Mouse (Mus musculus): ENCODE results near the gene Hmgb3. TPM values are rescaled to one million over a fixed set of nuclear protein-coding genes. Genes with fewer than 3 reads are reported as not detected.

Gene Hmgb3
- total and polyA plus RNA-seq, 2 experiments from 2014 or later = 181 to 460 TPM

DNA sequence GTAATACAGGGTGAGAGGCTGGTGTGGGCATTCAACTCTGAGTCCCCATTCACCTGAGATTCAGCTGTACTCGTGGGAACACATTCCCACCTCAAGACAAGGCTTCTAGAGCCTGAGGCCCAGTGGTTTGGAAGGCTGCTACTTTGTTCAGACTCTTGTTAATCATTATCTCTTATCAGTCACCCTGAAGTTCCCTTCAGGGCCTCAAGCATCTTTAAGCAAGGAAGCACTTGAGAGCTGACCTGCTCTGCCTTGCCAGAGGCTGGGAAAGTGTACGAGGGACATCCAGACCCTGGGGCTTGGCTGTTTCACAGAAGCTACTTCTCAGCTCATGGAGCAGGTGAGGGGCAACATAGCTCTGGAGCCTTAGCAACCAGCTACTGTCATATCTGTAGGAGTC lies 19.8 kb downstream of the Hmgb3 start:
- no peak overlapping the region for H3K9ac ChIP-seq
- WGBS = 55% methylated on average over 2 of the region's 2 CpGs

DNA sequence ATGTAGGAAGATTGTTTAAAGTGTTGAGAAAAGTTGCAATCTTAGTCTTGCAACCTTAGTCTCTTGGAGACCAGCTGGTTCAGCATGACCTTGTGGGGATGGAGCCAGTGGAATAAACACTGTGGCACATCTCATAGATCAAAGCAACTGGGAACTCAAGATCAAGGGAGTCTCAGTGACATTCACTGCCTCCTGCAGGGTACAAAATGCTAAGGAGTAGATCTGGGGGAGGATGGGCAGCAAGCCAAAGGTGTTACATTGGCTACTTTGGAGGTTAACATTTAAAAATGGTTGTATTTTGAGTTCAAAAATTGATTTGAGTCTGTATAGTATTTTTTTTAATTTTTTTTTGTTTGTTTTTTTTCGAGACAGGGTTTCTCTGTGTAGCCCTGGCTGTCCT lies 33.5 kb downstream of the Hmgb3 start:
- no peak overlapping the region for H3K9ac ChIP-seq
- TF ChIP-seq CTCF (IDR thresholded peaks at IDR 0.05; ENCODE audit: low read depth) = no peak
- 61% methylated on average over 1 of the region's 1 CpGs for WGBS
- H3K4me3 ChIP-seq (ENCODE audit: low read depth, low read length) = no peak overlapping the region
- ATAC-seq (no peak), DNase-seq (no peak)
- no peaks in the 10 kb centered on the region for H3K36me3 ChIP-seq (ENCODE audit: insufficient read depth)
- H3K27me3 ChIP-seq (ENCODE audit: insufficient read depth, low read length) = no peaks in the 10 kb centered on the region
- no peak overlapping the region for H3K4me2 ChIP-seq (ENCODE audit: low read depth)
- no peaks in the 10 kb centered on the region for H3K4me1 ChIP-seq (ENCODE audit: insufficient read depth)
- H3K9me3 ChIP-seq (ENCODE audit: low read length) = no peaks in the 10 kb centered on the region
- H3K27ac ChIP-seq (ENCODE audit: low read depth, low read length) = no peak overlapping the region

More for the DNA sequence above, 19.8 kb downstream of the Hmgb3 start:
- Histone ChIP-seq H3K4me2 (ENCODE audit: low read depth) (no peak overlapping the region), H3K9me3 (ENCODE audit: low read length) (no peaks in the 10 kb centered on the region), H3K4me3 (ENCODE audit: low read depth, low read length) (no peak overlapping the region), H3K27ac (ENCODE audit: low read depth, low read length) (no peak overlapping the region), H3K27me3 (ENCODE audit: insufficient read depth, low read length) (no peaks in the 10 kb centered on the region), H3K36me3 (ENCODE audit: insufficient read depth) (no peaks in the 10 kb centered on the region), H3K4me1 (ENCODE audit: insufficient read depth) (no peaks in the 10 kb centered on the region)
- ATAC-seq (no peak), DNase-seq (no peak)
- no peak for TF ChIP-seq CTCF (IDR thresholded peaks at IDR 0.05; ENCODE audit: low read depth)

DNA sequence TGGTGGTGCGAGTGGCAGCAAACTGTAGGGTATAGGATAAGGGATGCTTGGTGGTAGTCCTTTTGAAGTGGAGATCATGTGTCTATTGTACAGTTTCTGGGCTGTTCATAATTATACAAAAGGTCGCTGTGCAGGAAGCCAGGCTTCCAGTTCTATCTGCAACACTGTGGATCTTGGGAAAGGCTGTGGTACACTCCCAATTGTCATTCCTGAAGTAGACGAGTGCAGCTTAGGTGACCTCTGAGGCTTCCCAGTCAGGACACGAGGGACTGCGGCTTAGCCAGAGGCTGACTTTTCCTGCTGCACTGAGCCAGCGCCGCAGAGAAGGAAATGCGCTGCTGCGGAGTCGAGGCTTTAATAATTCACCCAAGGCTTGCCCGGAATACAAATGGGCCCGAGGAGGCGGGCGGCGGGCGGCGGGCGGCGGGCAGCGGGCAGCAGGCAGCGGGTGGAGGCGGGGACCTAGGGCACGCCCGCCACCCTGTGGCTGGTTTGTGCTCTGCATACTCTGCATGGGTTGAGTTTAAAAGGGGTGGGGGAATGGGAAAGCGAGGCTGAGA lies 45.4 kb downstream of the Hmgb3 start:
- DNase-seq = peak; percentile 62
- 28% methylated on average over 21 of the region's 25 CpGs for WGBS
- Histone ChIP-seq H3K27ac (ENCODE audit: low read depth, low read length) (no peak overlapping the region), H3K27me3 (ENCODE audit: insufficient read depth, low read length) (no peaks in the 10 kb centered on the region), H3K9ac (peak overlapping the region; percentile 28; the same call in 1 of the 2 replicates), H3K4me2 (ENCODE audit: low read depth) (peak overlapping the region; percentile 49), H3K4me1 (ENCODE audit: insufficient read depth) (no peaks in the 10 kb centered on the region), H3K9me3 (ENCODE audit: low read length) (no peaks in the 10 kb centered on the region), H3K4me3 (ENCODE audit: low read depth, low read length) (peak overlapping the region; percentile 29), H3K36me3 (ENCODE audit: insufficient read depth) (no peaks in the 10 kb centered on the region)
- peak; percentile 94 for ATAC-seq
- TF ChIP-seq CTCF (IDR thresholded peaks at IDR 0.05; ENCODE audit: low read depth) = peak; percentile 67

Small RNA genes lying within 50 kb of the gene (microRNA-seq; reads per million reads assigned to microRNA genes)
- gene Gm23945 = 0 reads per million in 2 experiments

Other genes starting within 250 kb of the Hmgb3 start
- gene Mtmr1, start 191.2 kb upstream of the Hmgb3 start, total RNA-seq (2014; rRNA removed) = 31.1 and 39.3 TPM in 2 replicates
- 7.4 and 9.9 TPM in 2 replicates for gene Mtmr1, start 191.2 kb upstream of the Hmgb3 start, polyA plus RNA-seq (2015; fragmentation: Nextera tagmentation; extraction: Ambion mirVana)
- gene Cd99l2, start 63.1 kb upstream of the Hmgb3 start, total RNA-seq (2014; rRNA removed) = 83.2 and 94.8 TPM in 2 replicates
- 45.6 and 61.1 TPM in 2 replicates for gene Cd99l2, start 63.1 kb upstream of the Hmgb3 start, polyA plus RNA-seq (2015; fragmentation: Nextera tagmentation; extraction: Ambion mirVana)
- 2.8 TPM in 2 replicates for gene Gpr50, start 107.7 kb downstream of the Hmgb3 start, total RNA-seq (2014; rRNA removed)
- 1.1 and 2.4 TPM in 2 replicates for gene Gpr50, start 107.7 kb downstream of the Hmgb3 start, polyA plus RNA-seq (2015; fragmentation: Nextera tagmentation; extraction: Ambion mirVana)